Mouse (Mus musculus) small intestine, adult 2 months (tissue): ENCODE results near the gene H2-Q7.
"Not testable (repeated sequence)": the region's sequence is repeated elsewhere in the genome, so short reads cannot be mapped to it uniquely, and the experiment has no call there.

Experiments used
- CTCF ChIP-seq: fragments of 200-500 bp; IDR thresholded peaks from 2 replicates; pipeline ENCODE4 v1.5.1; 2012; ENCODE audit warnings: low read depth, mild to moderate bottlenecking, control low read depth, inconsistent platforms, low read length, moderate library complexity, mixed read lengths; ENCODE audit not compliant: insufficient replicate concordance, insufficient read length; ENCODE audit errors: extremely low read depth
- POLR2A ChIP-seq: fragments of 200-500 bp; IDR thresholded peaks from 2 replicates; pipeline ENCODE4 v1.6.1; 2012; ENCODE audit warnings: low read depth, mild to moderate bottlenecking, control low read depth, inconsistent platforms, low read length, moderate library complexity

DNA sequence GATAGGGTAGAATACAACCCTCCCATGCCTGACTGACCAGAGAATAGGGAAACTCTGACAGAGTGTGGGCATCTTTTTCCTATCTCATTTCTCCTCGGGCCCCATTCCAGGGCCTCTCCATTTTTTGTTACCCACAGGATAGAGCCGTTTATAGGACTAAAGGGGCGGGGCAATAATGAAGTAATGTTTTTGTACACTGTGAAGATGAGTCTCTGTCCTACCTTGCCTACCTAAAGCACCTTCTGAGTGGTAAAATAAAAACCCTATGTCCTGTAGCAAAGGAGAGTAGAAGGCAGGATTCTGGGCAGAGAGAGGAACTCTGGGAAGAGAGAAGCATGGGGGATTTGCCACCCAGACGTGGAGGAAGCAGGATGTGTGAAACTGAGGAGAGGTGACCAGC, 19.4 kb upstream of the H2-Q7 start:
- TF ChIP-seq POLR2A, CTCF: not testable (repeated sequence)
